Mouse (Mus musculus): ENCODE measurements around the gene E2f2. TPM values are rescaled to one million over a fixed set of nuclear protein-coding genes. Genes with fewer than 3 reads are reported as not detected.

Gene E2f2
- polyA plus RNA-seq, 1 experiment from 2014 or later = 4.3 TPM

GRCm38 (mm10) chr4:136224240-136224559 lies 52.0 kb downstream of the E2f2 start:
- no peak overlapping the region for H3K9ac ChIP-seq (replicated peaks; ENCODE audit: low read depth, low read length)
- H3K4me1 ChIP-seq (replicated peaks; ENCODE audit: control insufficient read depth, insufficient read depth, low read length) = peaks cover 16% of the 10 kb centered on the region
- no peak overlapping the region for H3K27ac ChIP-seq (ENCODE audit: low read length)
- ATAC-seq = peak; percentile 33; the same call in 1 of the 2 replicates
- no peaks in the 10 kb centered on the region for H3K36me3 ChIP-seq (ENCODE audit: control insufficient read depth, insufficient read depth)
- H3K9me3 ChIP-seq (ENCODE audit: control insufficient read depth, low read length) = no peaks in the 10 kb centered on the region
- H3K4me2 ChIP-seq (ENCODE audit: low read length) = no peak overlapping the region
- WGBS = 31% methylated on average over 5 of the region's 5 CpGs
- H3K27me3 ChIP-seq (replicated peaks; ENCODE audit: control insufficient read depth, insufficient read depth, low read length) = no peaks in the 10 kb centered on the region
- no peak overlapping the region for H3K4me3 ChIP-seq (replicated peaks; ENCODE audit: low read length)

GRCm38 (mm10) chr4:136224677-136225460 lies 52.7 kb downstream of the E2f2 start:
- no peak for ATAC-seq
- H3K4me1 ChIP-seq (replicated peaks; ENCODE audit: control insufficient read depth, insufficient read depth, low read length) = peaks cover 16% of the 10 kb centered on the region
- no peak overlapping the region for H3K9ac ChIP-seq (replicated peaks; ENCODE audit: low read depth, low read length)
- H3K36me3 ChIP-seq (ENCODE audit: control insufficient read depth, insufficient read depth) = no peaks in the 10 kb centered on the region
- no peaks in the 10 kb centered on the region for H3K9me3 ChIP-seq (ENCODE audit: control insufficient read depth, low read length)
- no peaks in the 10 kb centered on the region for H3K27me3 ChIP-seq (replicated peaks; ENCODE audit: control insufficient read depth, insufficient read depth, low read length)
- 83% methylated on average over 23 of the region's 23 CpGs for WGBS
- no peak overlapping the region for H3K4me2 ChIP-seq (ENCODE audit: low read length)
- no peak overlapping the region for H3K4me3 ChIP-seq (replicated peaks; ENCODE audit: low read length)
- no peak overlapping the region for H3K27ac ChIP-seq (ENCODE audit: low read length)

DNA sequence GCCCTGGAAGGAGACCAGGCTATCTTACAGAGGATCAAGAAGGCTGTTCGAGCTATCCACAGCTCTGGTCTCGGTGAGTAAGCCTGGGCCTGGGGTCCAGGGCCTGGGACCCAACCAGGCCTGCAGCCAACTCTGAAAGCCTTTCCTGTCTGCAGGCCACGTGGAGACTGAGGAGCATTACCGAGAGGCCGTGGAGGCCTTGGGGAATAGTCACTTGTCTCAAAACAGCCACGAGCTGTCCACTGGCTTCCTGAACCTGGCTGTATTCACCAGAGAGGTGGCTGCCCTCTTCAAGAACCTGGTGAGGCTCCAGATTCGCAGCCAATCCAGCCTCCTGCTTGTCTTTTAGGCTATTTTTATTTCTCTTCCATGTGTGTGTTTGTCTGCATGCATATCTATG lies 55.2 kb downstream of the E2f2 start:
- ATAC-seq = no peak
- WGBS = 85% methylated on average over 7 of the region's 7 CpGs
- Histone ChIP-seq H3K36me3 (ENCODE audit: control insufficient read depth, insufficient read depth) (no peaks in the 10 kb centered on the region), H3K4me2 (ENCODE audit: low read length) (no peak overlapping the region), H3K27ac (ENCODE audit: low read length) (no peak overlapping the region), H3K4me1 (replicated peaks; ENCODE audit: control insufficient read depth, insufficient read depth, low read length) (peaks cover 12% of the 10 kb centered on the region), H3K9me3 (ENCODE audit: control insufficient read depth, low read length) (no peaks in the 10 kb centered on the region), H3K4me3 (replicated peaks; ENCODE audit: low read length) (no peak overlapping the region), H3K27me3 (replicated peaks; ENCODE audit: control insufficient read depth, insufficient read depth, low read length) (no peaks in the 10 kb centered on the region), H3K9ac (replicated peaks; ENCODE audit: low read depth, low read length) (no peak overlapping the region)

- Histone ChIP-seq H3K36me3 (ENCODE audit: control insufficient read depth, insufficient read depth) (no peaks in the 10 kb centered on the region), H3K4me2 (ENCODE audit: low read length) (no peak overlapping the region), H3K27ac (ENCODE audit: low read length) (no peak overlapping the region), H3K9ac (replicated peaks; ENCODE audit: low read depth, low read length) (no peak overlapping the region), H3K4me1 (replicated peaks; ENCODE audit: control insufficient read depth, insufficient read depth, low read length) (peaks cover 7% of the 10 kb centered on the region), H3K9me3 (ENCODE audit: control insufficient read depth, low read length) (no peaks in the 10 kb centered on the region), H3K4me3 (replicated peaks; ENCODE audit: low read length) (no peak overlapping the region), H3K27me3 (replicated peaks; ENCODE audit: control insufficient read depth, insufficient read depth, low read length) (no peaks in the 10 kb centered on the region)
- WGBS = 88% methylated on average over 5 of the region's 5 CpGs
- ATAC-seq = no peak
Observed at GRCm38 (mm10) chr4:136228640-136229039, 56.4 kb downstream of the E2f2 start.

DNA sequence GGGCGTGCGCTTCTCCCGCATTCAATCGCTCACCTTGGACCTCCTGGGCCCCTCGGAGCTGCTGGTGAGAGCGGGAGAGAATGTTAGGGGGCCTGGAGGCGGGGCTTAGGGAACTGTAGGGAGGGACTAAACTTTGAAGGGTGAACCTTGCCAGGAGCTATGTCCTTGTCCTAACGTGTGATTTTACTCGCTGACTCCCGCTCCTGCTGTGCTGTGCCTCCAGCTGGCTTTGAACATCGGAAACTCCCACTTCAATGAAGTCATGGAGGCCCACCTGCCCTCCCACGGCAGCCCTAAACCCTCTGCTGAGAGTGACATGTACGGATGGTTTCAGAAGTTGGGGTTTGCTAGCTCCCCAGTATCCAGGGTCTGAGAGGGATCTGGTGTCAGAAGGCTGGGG lies 66.5 kb downstream of the E2f2 start:
- Histone ChIP-seq H3K4me1 (replicated peaks; ENCODE audit: control insufficient read depth, insufficient read depth, low read length) (no peaks in the 10 kb centered on the region), H3K27me3 (replicated peaks; ENCODE audit: control insufficient read depth, insufficient read depth, low read length) (0 out of 2 replicates have a peak, but pooled peaks cover 4% of the 10 kb centered on the region), H3K9ac (replicated peaks; ENCODE audit: low read depth, low read length) (no peak overlapping the region), H3K27ac (ENCODE audit: low read length) (no peak overlapping the region), H3K36me3 (ENCODE audit: control insufficient read depth, insufficient read depth) (no peaks in the 10 kb centered on the region), H3K4me3 (replicated peaks; ENCODE audit: low read length) (no peak overlapping the region), H3K4me2 (ENCODE audit: low read length) (no peak overlapping the region), H3K9me3 (ENCODE audit: control insufficient read depth, low read length) (no peaks in the 10 kb centered on the region)
- 26% methylated on average over 13 of the region's 13 CpGs for WGBS
- no peak for ATAC-seq

DNA sequence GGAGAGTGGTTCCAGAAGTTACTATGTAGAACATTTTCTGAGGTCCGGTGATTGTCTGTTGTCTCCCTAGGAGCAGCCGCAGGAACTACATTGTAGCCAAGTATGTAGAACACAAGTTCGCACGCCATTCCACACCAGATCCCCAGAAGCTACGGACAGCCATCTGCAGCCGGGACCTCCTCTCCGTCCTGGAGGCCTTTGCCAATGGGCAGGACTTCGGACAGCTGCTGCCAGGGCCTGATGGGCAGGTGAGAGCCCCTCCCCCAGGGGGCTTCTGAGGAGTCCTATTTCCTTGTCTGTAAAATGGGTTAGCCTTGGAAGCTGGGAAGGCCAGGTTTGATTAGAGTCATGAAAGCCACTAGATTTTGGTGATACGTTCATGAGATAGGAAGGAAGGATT lies 66.9 kb downstream of the E2f2 start:
- no peak overlapping the region for H3K4me2 ChIP-seq (ENCODE audit: low read length)
- peaks cover 4% of the 10 kb centered on the region; the same call in 1 of the 2 replicates for H3K27me3 ChIP-seq (replicated peaks; ENCODE audit: control insufficient read depth, insufficient read depth, low read length)
- H3K4me3 ChIP-seq (replicated peaks; ENCODE audit: low read length) = no peak overlapping the region
- no peaks in the 10 kb centered on the region for H3K4me1 ChIP-seq (replicated peaks; ENCODE audit: control insufficient read depth, insufficient read depth, low read length)
- H3K9me3 ChIP-seq (ENCODE audit: control insufficient read depth, low read length) = no peaks in the 10 kb centered on the region
- no peak for ATAC-seq
- WGBS = 75% methylated on average over 9 of the region's 9 CpGs
- no peak overlapping the region for H3K27ac ChIP-seq (ENCODE audit: low read length)
- H3K9ac ChIP-seq (replicated peaks; ENCODE audit: low read depth, low read length) = no peak overlapping the region
- H3K36me3 ChIP-seq (ENCODE audit: control insufficient read depth, insufficient read depth) = no peaks in the 10 kb centered on the region

GRCm38 (mm10) chr4:136239622-136240021 lies 67.4 kb downstream of the E2f2 start:
- Histone ChIP-seq H3K27ac (ENCODE audit: low read length) (no peak overlapping the region), H3K27me3 (replicated peaks; ENCODE audit: control insufficient read depth, insufficient read depth, low read length) (peaks cover 6% of the 10 kb centered on the region; the same call in 1 of the 2 replicates), H3K36me3 (ENCODE audit: control insufficient read depth, insufficient read depth) (no peaks in the 10 kb centered on the region), H3K9me3 (ENCODE audit: control insufficient read depth, low read length) (no peaks in the 10 kb centered on the region), H3K9ac (replicated peaks; ENCODE audit: low read depth, low read length) (no peak overlapping the region), H3K4me2 (ENCODE audit: low read length) (no peak overlapping the region), H3K4me1 (replicated peaks; ENCODE audit: control insufficient read depth, insufficient read depth, low read length) (no peaks in the 10 kb centered on the region), H3K4me3 (replicated peaks; ENCODE audit: low read length) (no peak overlapping the region)
- 14% methylated on average over 8 of the region's 8 CpGs for WGBS
- ATAC-seq = no peak

- peaks cover 6% of the 10 kb centered on the region; the same call in 1 of the 2 replicates for H3K27me3 ChIP-seq (replicated peaks; ENCODE audit: control insufficient read depth, insufficient read depth, low read length)
- no peak overlapping the region for H3K4me3 ChIP-seq (replicated peaks; ENCODE audit: low read length)
- no peak overlapping the region for H3K4me2 ChIP-seq (ENCODE audit: low read length)
- no peak for ATAC-seq
- H3K9me3 ChIP-seq (ENCODE audit: control insufficient read depth, low read length) = no peaks in the 10 kb centered on the region
- WGBS = 65% methylated on average over 14 of the region's 14 CpGs
- H3K36me3 ChIP-seq (ENCODE audit: control insufficient read depth, insufficient read depth) = no peaks in the 10 kb centered on the region
- no peak overlapping the region for H3K9ac ChIP-seq (replicated peaks; ENCODE audit: low read depth, low read length)
- H3K4me1 ChIP-seq (replicated peaks; ENCODE audit: control insufficient read depth, insufficient read depth, low read length) = no peaks in the 10 kb centered on the region
- H3K27ac ChIP-seq (ENCODE audit: low read length) = no peak overlapping the region
Observed at GRCm38 (mm10) chr4:136240123-136240522, 67.9 kb downstream of the E2f2 start.

GRCm38 (mm10) chr4:136240955-136241354 lies 68.8 kb downstream of the E2f2 start:
- H3K4me2 ChIP-seq (ENCODE audit: low read length) = no peak overlapping the region
- peaks cover 10% of the 10 kb centered on the region for H3K27me3 ChIP-seq (replicated peaks; ENCODE audit: control insufficient read depth, insufficient read depth, low read length)
- WGBS = 43% methylated on average over 8 of the region's 8 CpGs
- no peak overlapping the region for H3K9ac ChIP-seq (replicated peaks; ENCODE audit: low read depth, low read length)
- H3K27ac ChIP-seq (ENCODE audit: low read length) = no peak overlapping the region
- no peak for ATAC-seq
- no peaks in the 10 kb centered on the region for H3K36me3 ChIP-seq (ENCODE audit: control insufficient read depth, insufficient read depth)
- no peaks in the 10 kb centered on the region for H3K9me3 ChIP-seq (ENCODE audit: control insufficient read depth, low read length)
- H3K4me1 ChIP-seq (replicated peaks; ENCODE audit: control insufficient read depth, insufficient read depth, low read length) = no peaks in the 10 kb centered on the region
- no peak overlapping the region for H3K4me3 ChIP-seq (replicated peaks; ENCODE audit: low read length)

Data from forebrain, embryonic 16.5 days (tissue).